15 mouse cellular contexts compared by ENCODE assay signal in genomic region chr1:163575593-163575992, GRCm38 (mm10).
DNase-seq lines count a peak whose midpoint lies in the region; TF ChIP-seq lines count a peak whose summit lies in the region.
"Had no signal": no experiment of that assay in that cellular context is flagged by ENCODE, and none has a peak within 500 bp of the region (broad histone marks: within the 10 kb centered on the region; RNA-seq: fewer than 3 reads in every experiment).

No protein-coding gene starts in this region.

- no peaks in the 10 kb centered on the region for H3K4me1 ChIP-seq in cerebellum, adult 2 months (ENCODE audit: control insufficient read depth, insufficient read depth, low read length)
- H3K4me1 ChIP-seq in embryonic fibroblast, embryonic 13.5 days (ENCODE audit: control insufficient read depth, insufficient read depth, low read length), result peaks cover 11% of the 10 kb centered on the region
- H3K4me1 ChIP-seq: midbrain, embryonic 12.5 days had no signal

- H3K27me3 ChIP-seq in cerebellum, adult 2 months (ENCODE audit: control insufficient read depth, insufficient read depth, low read length), result no peaks in the 10 kb centered on the region; the same call in 1 of the 2 replicates
- H3K27me3 ChIP-seq: CH12.LX; heart, embryonic 13.5 days; midbrain, embryonic 12.5 days had no signal

- H3K27ac ChIP-seq in cerebellum, adult 2 months (ENCODE audit: insufficient read depth, low read length), result no peak overlapping the region
- H3K27ac ChIP-seq in embryonic fibroblast, embryonic 13.5 days (ENCODE audit: insufficient read depth, low read length), result peak overlapping the region; percentile 85
- H3K27ac ChIP-seq: forebrain, embryonic 10.5 days; hindbrain, embryonic 10.5 days; liver, embryonic 14.5 days; midbrain, embryonic 12.5 days had no signal

- no peak overlapping the region for H3K4me3 ChIP-seq in cerebellum, adult 2 months (replicated peaks; ENCODE audit: insufficient read depth, low read depth, low read length)
- no peak overlapping the region for H3K4me3 ChIP-seq in embryonic fibroblast, embryonic 13.5 days (ENCODE audit: insufficient read depth, low read length)
- H3K4me3 ChIP-seq: forebrain, embryonic 10.5 days; heart, embryonic 13.5 days; hindbrain, embryonic 10.5 days; midbrain, embryonic 12.5 days had no signal

- TF ChIP-seq POLR2A in cerebellum, adult 2 months (IDR thresholded peaks at IDR 0.05; ENCODE audit: borderline replicate concordance, insufficient read depth, low read length), result no peak
- TF ChIP-seq POLR2A in embryonic fibroblast, embryonic 13.5 days (IDR thresholded peaks at IDR 0.05; ENCODE audit: low read depth, low read length), result no peak

- WGBS in cerebellum, adult 2 months, result 22% methylated on average over 2 of the region's 2 CpGs

- no peak for TF ChIP-seq CTCF in cerebellum, adult 2 months (IDR thresholded peaks at IDR 0.05; ENCODE audit: borderline replicate concordance, insufficient read depth, low read depth, low read length)
- TF ChIP-seq CTCF in embryonic fibroblast, embryonic 13.5 days (IDR thresholded peaks at IDR 0.05; ENCODE audit: borderline replicate concordance, insufficient read depth, low read length), result no peak

- peak; percentile 26 to 28 for DNase-seq in cerebellum, postnatal 10 days
- DNase-seq in cerebellum, adult 2 months, result no peak
- DNase-seq in kidney, postnatal 10 days, result peak; percentile 38
- DNase-seq in kidney, adult 11 months, result no peak
- DNase-seq in adrenal gland, adult (ENCODE audit: inconsistent age in 2 of 2, low spot score in 1 of 2), result peak; percentile 68 to 87
- DNase-seq in thymus, postnatal 10 days (ENCODE audit: low spot score in 2 of 2), result no peak
- DNase-seq in right cerebral cortex, postnatal 25 days, result no peak
- DNase-seq: thymus, postnatal 14 days had no signal

Comparison
In these comparisons a context has a peak if more than half of its experiments do, and no peak if none do; other contexts are left out.
1. DNase-seq: peak in cerebellum, postnatal 10 days (2 of 2), kidney, postnatal 10 days (single experiment) and adrenal gland, adult (2 of 2); none in cerebellum, adult 2 months (0 of 2), kidney, adult 11 months (single experiment), thymus, postnatal 10 days (0 of 2) and right cerebral cortex, postnatal 25 days (single experiment).